Mouse (Mus musculus) neural tube, embryonic 15.5 days (tissue): ENCODE data around the gene Adcy9. TPM values are rescaled to one million over a fixed set of nuclear protein-coding genes. Genes with fewer than 3 reads are reported as not detected.

Experiments
- ATAC-seq: fragments of 200-750 bp; cut with Nextera tagmentation; 2 replicates; pipeline ENCODE4 v1.8.0; 2017; ENCODE audit warnings: mild to moderate bottlenecking, moderate TSS enrichment, moderate library complexity; ENCODE audit not compliant: low FRiP score
- H3K27ac ChIP-seq: fragments of 300-500 bp; sonication (generic); replicated peaks from 2 replicates; pipeline ENCODE4 v1.5.1; 2015; ENCODE audit warnings: mild to moderate bottlenecking, inconsistent platforms
- H3K27me3 ChIP-seq: fragments of 300-500 bp; sonication (generic); replicated peaks from 2 replicates; pipeline ENCODE4 v1.6.1; 2015; ENCODE audit warnings: inconsistent platforms
- H3K36me3 ChIP-seq: fragments of 300-500 bp; sonication (generic); 2 replicates; pipeline ENCODE4 v1.6.1; 2015; ENCODE audit warnings: inconsistent platforms
- H3K4me1 ChIP-seq: fragments of 300-500 bp; sonication (generic); 2 replicates; pipeline ENCODE4 v1.6.1; 2015; ENCODE audit warnings: inconsistent platforms
- H3K4me2 ChIP-seq: fragments of 300-500 bp; sonication (generic); 2 replicates; pipeline ENCODE4 v1.6.1; 2015; ENCODE audit warnings: inconsistent platforms, mild to moderate bottlenecking, moderate library complexity
- H3K4me3 ChIP-seq: fragments of 300-500 bp; sonication (generic); replicated peaks from 2 replicates; pipeline ENCODE4 v1.5.1; 2015; ENCODE audit warnings: mild to moderate bottlenecking, inconsistent platforms
- H3K9ac ChIP-seq: fragments of 300-500 bp; sonication (generic); replicated peaks from 2 replicates; pipeline ENCODE4 v1.6.1; 2015; ENCODE audit warnings: mild to moderate bottlenecking, inconsistent platforms
- H3K9me3 ChIP-seq: fragments of 300-500 bp; sonication (generic); replicated peaks from 2 replicates; pipeline ENCODE4 v1.6.1; 2016; ENCODE audit warnings: inconsistent platforms
- WGBS: fragments of 180-500 bp; shearing (Covaris S2); methylation state at CpG from one replicate; pipeline ENCODE4 v1.1.7; 2015; ENCODE audit warnings: mixed read lengths; 5-methylcytosine and 5-hydroxymethylcytosine counted together
- polyA plus RNA-seq: library from polyadenylated mRNA; unstranded; fragments of >200 nt; fragmentation: Nextera tagmentation; extraction: Ambion mirVana; gene quantifications from 2 replicates; pipeline ENCODE4 v1.2.1, GENCODE M21; 2015

Gene Adcy9
- polyA plus RNA-seq, 1 experiment from 2014 or later, result 5.0 TPM

- no peak overlapping the region for H3K27ac ChIP-seq
- no peak overlapping the region for H3K4me3 ChIP-seq
- no peaks in the 10 kb centered on the region for H3K9me3 ChIP-seq
- no peak overlapping the region for H3K4me2 ChIP-seq
- H3K4me1 ChIP-seq, result no peaks in the 10 kb centered on the region
- no peak overlapping the region for H3K9ac ChIP-seq
- 71% methylated on average over 10 of the region's 10 CpGs for WGBS
- no peak for ATAC-seq
- no peaks in the 10 kb centered on the region for H3K36me3 ChIP-seq
- no peaks in the 10 kb centered on the region for H3K27me3 ChIP-seq
Observed at GRCm38 (mm10) chr16:4439302-4440066, 19.2 kb upstream of the Adcy9 start.

- Histone ChIP-seq H3K36me3 (no peaks in the 10 kb centered on the region), H3K4me3 (no peak overlapping the region), H3K9me3 (no peaks in the 10 kb centered on the region), H3K4me2 (no peak overlapping the region), H3K4me1 (no peaks in the 10 kb centered on the region), H3K9ac (no peak overlapping the region), H3K27ac (no peak overlapping the region), H3K27me3 (no peaks in the 10 kb centered on the region)
- ATAC-seq, result no peak
- WGBS, result 90% methylated on average over 4 of the region's 4 CpGs
Observed at GRCm38 (mm10) chr16:4436738-4437137, 16.4 kb upstream of the Adcy9 start.

GRCm38 (mm10) chr16:4435371-4435770, 15.1 kb upstream of the Adcy9 start:
- H3K4me1 ChIP-seq, result no peaks in the 10 kb centered on the region
- no peak overlapping the region for H3K4me2 ChIP-seq
- H3K9me3 ChIP-seq, result no peaks in the 10 kb centered on the region
- WGBS, result 87% methylated on average over 2 of the region's 2 CpGs
- no peak for ATAC-seq
- no peaks in the 10 kb centered on the region for H3K36me3 ChIP-seq
- H3K9ac ChIP-seq, result no peak overlapping the region
- no peaks in the 10 kb centered on the region for H3K27me3 ChIP-seq
- no peak overlapping the region for H3K27ac ChIP-seq
- H3K4me3 ChIP-seq, result no peak overlapping the region

GRCm38 (mm10) chr16:4431841-4432240, 11.5 kb upstream of the Adcy9 start:
- H3K9ac ChIP-seq, result no peak overlapping the region
- H3K4me1 ChIP-seq, result no peaks in the 10 kb centered on the region
- no peaks in the 10 kb centered on the region for H3K9me3 ChIP-seq
- H3K4me3 ChIP-seq, result no peak overlapping the region
- no peak for ATAC-seq
- H3K27ac ChIP-seq, result no peak overlapping the region
- 0 out of 2 replicates have a peak, but pooled peaks cover 3% of the 10 kb centered on the region for H3K27me3 ChIP-seq
- no peaks in the 10 kb centered on the region for H3K36me3 ChIP-seq
- 83% methylated on average over 4 of the region's 4 CpGs for WGBS
- H3K4me2 ChIP-seq, result no peak overlapping the region

- 82% methylated on average over 3 of the region's 3 CpGs for WGBS
- no peaks in the 10 kb centered on the region for H3K9me3 ChIP-seq
- H3K27ac ChIP-seq, result no peak overlapping the region
- H3K4me2 ChIP-seq, result no peak overlapping the region
- H3K27me3 ChIP-seq, result 0 out of 2 replicates have a peak, but pooled peaks cover 3% of the 10 kb centered on the region
- no peaks in the 10 kb centered on the region for H3K36me3 ChIP-seq
- H3K9ac ChIP-seq, result no peak overlapping the region
- ATAC-seq, result no peak
- no peak overlapping the region for H3K4me3 ChIP-seq
- H3K4me1 ChIP-seq, result no peaks in the 10 kb centered on the region
Observed at GRCm38 (mm10) chr16:4431013-4431412, 10.7 kb upstream of the Adcy9 start.

- Histone ChIP-seq H3K9me3 (no peaks in the 10 kb centered on the region), H3K9ac (no peak overlapping the region), H3K36me3 (no peaks in the 10 kb centered on the region), H3K4me3 (no peak overlapping the region), H3K4me2 (no peak overlapping the region), H3K4me1 (no peaks in the 10 kb centered on the region), H3K27ac (no peak overlapping the region), H3K27me3 (0 out of 2 replicates have a peak, but pooled peaks cover 3% of the 10 kb centered on the region)
- WGBS, result 86% methylated on average over 5 of the region's 5 CpGs
- no peak for ATAC-seq
Observed at GRCm38 (mm10) chr16:4430232-4430631, 9.9 kb upstream of the Adcy9 start.

- no peaks in the 10 kb centered on the region for H3K36me3 ChIP-seq
- no peak overlapping the region for H3K27ac ChIP-seq
- H3K4me3 ChIP-seq, result no peak overlapping the region
- ATAC-seq, result no peak
- H3K4me2 ChIP-seq, result no peak overlapping the region
- peaks cover 4% of the 10 kb centered on the region for H3K4me1 ChIP-seq
- H3K9me3 ChIP-seq, result no peaks in the 10 kb centered on the region
- 45% methylated on average over 4 of the region's 4 CpGs for WGBS
- no peak overlapping the region for H3K9ac ChIP-seq
- H3K27me3 ChIP-seq, result 0 out of 2 replicates have a peak, but pooled peaks cover 3% of the 10 kb centered on the region
Observed at GRCm38 (mm10) chr16:4425658-4426234, 5.4 kb upstream of the Adcy9 start.

GRCm38 (mm10) chr16:4423613-4424012, 3.3 kb upstream of the Adcy9 start:
- Histone ChIP-seq H3K4me3 (no peak overlapping the region), H3K9ac (no peak overlapping the region), H3K27me3 (no peaks in the 10 kb centered on the region), H3K36me3 (no peaks in the 10 kb centered on the region), H3K4me2 (no peak overlapping the region), H3K27ac (no peak overlapping the region), H3K9me3 (no peaks in the 10 kb centered on the region), H3K4me1 (peaks cover 19% of the 10 kb centered on the region)
- no peak for ATAC-seq
- WGBS, result 85% methylated on average over 5 of the region's 5 CpGs

GRCm38 (mm10) chr16:4422991-4423390, 2.7 kb upstream of the Adcy9 start:
- no peak for ATAC-seq
- Histone ChIP-seq H3K9ac (no peak overlapping the region), H3K4me2 (no peak overlapping the region), H3K9me3 (no peaks in the 10 kb centered on the region), H3K4me1 (peaks cover 25% of the 10 kb centered on the region), H3K4me3 (no peak overlapping the region), H3K27me3 (no peaks in the 10 kb centered on the region), H3K27ac (no peak overlapping the region), H3K36me3 (no peaks in the 10 kb centered on the region)
- WGBS, result 94% methylated on average over 3 of the region's 3 CpGs

GRCm38 (mm10) chr16:4419546-4420297, 576 bp downstream of the Adcy9 start:
- peak overlapping the region; percentile 82 for H3K9ac ChIP-seq
- H3K4me2 ChIP-seq, result peak overlapping the region; percentile 92
- H3K27me3 ChIP-seq, result no peaks in the 10 kb centered on the region
- ATAC-seq, result peak; percentile 82
- peaks cover 56% of the 10 kb centered on the region for H3K4me1 ChIP-seq
- WGBS, result under 1% methylated on average over 85 of the region's 85 CpGs
- peak overlapping the region; percentile 87 for H3K27ac ChIP-seq
- peak overlapping the region; percentile 94 for H3K4me3 ChIP-seq
- no peaks in the 10 kb centered on the region for H3K9me3 ChIP-seq
- H3K36me3 ChIP-seq, result no peaks in the 10 kb centered on the region

- Histone ChIP-seq H3K4me1 (peaks cover 64% of the 10 kb centered on the region), H3K9ac (peak overlapping the region; percentile 82), H3K9me3 (no peaks in the 10 kb centered on the region), H3K27ac (peak overlapping the region; percentile 87), H3K36me3 (no peaks in the 10 kb centered on the region), H3K27me3 (no peaks in the 10 kb centered on the region), H3K4me2 (peak overlapping the region; percentile 92), H3K4me3 (peak overlapping the region; percentile 94)
- 15% methylated on average over 32 of the region's 32 CpGs for WGBS
- ATAC-seq, result peak; percentile 16; the same call in 1 of the 2 replicates
Observed at GRCm38 (mm10) chr16:4418776-4419545, 1.3 kb downstream of the Adcy9 start.
